25 mouse cellular contexts compared by ENCODE assay signal in genomic region chr1:59360834-59361233, GRCm38 (mm10).
"Had no signal": no experiment of that assay in that cellular context is flagged by ENCODE, and none has a peak within 500 bp of the region (broad histone marks: within the 10 kb centered on the region; RNA-seq: fewer than 3 reads in every experiment).

No protein-coding gene starts in this region.

- H3K36me3 ChIP-seq: heart, embryonic 13.5 days; heart, embryonic 15.5 days; hindbrain, embryonic 13.5 days; hindbrain, embryonic 15.5 days; limb, embryonic 10.5 days; limb, embryonic 12.5 days had no signal

- DNase-seq: gastrocnemius, postnatal 14 days; gastrocnemius, postnatal 36 days; heart, adult 18-20 months; heart, postnatal 14 days; heart, postnatal 36 days; kidney, adult 11 months; kidney, adult 2 months; kidney, adult 9 months; kidney, postnatal 10 days; kidney, postnatal 25 days; kidney, postnatal 4 days; liver had no signal

- H3K9me3 ChIP-seq: heart, embryonic 13.5 days; heart, embryonic 15.5 days; hindbrain, embryonic 13.5 days; hindbrain, embryonic 15.5 days; limb, embryonic 10.5 days; limb, embryonic 12.5 days had no signal

- ATAC-seq: hindbrain, postnatal 0 days; intestine, embryonic 16.5 days had no signal

- H3K4me2 ChIP-seq: heart, embryonic 11.5 days; heart, embryonic 13.5 days; heart, embryonic 15.5 days; hindbrain, embryonic 13.5 days; hindbrain, embryonic 15.5 days; limb, embryonic 12.5 days; liver, embryonic 11.5 days had no signal

- H3K4me3 ChIP-seq: heart, embryonic 13.5 days; heart, embryonic 15.5 days; hindbrain, embryonic 13.5 days; hindbrain, embryonic 15.5 days; layer of hippocampus, adult 2 months; left cerebral cortex, adult 2 months; limb, embryonic 10.5 days; limb, embryonic 12.5 days had no signal

- H3K4me1 ChIP-seq: hindbrain, embryonic 13.5 days; hindbrain, embryonic 15.5 days; limb, embryonic 12.5 days had no signal

- H3K27ac ChIP-seq: heart, embryonic 13.5 days; heart, embryonic 15.5 days; hindbrain, embryonic 13.5 days; hindbrain, embryonic 15.5 days; hindbrain, postnatal 0 days; layer of hippocampus, adult 2 months; left cerebral cortex, adult 2 months; limb, embryonic 10.5 days; limb, embryonic 12.5 days; liver, embryonic 14.5 days had no signal

- H3K9ac ChIP-seq: heart, embryonic 13.5 days; heart, embryonic 15.5 days; hindbrain, embryonic 13.5 days; hindbrain, embryonic 15.5 days; limb, embryonic 12.5 days; liver, embryonic 14.5 days had no signal

- H3K27me3 ChIP-seq: hindbrain, embryonic 13.5 days; hindbrain, embryonic 15.5 days; limb, embryonic 12.5 days had no signal
